Mouse (Mus musculus) kidney, adult 9 months (tissue): ENCODE data around the gene 2410015M20Rik.

Source experiments
- DNase-seq: peaks from one replicate; pipeline ENCODE4 v3.0.0; 2022

The 2410015M20Rik gene

GRCm38 (mm10) chr17:56567370-56567769 lies 42.2 kb downstream of the 2410015M20Rik start:
- DNase-seq: no peak

- no peak for DNase-seq
Measured at GRCm38 (mm10) chr17:56566918-56567317, 42.7 kb downstream of the 2410015M20Rik start.

GRCm38 (mm10) chr17:56566293-56566692 lies 43.3 kb downstream of the 2410015M20Rik start:
- DNase-seq: no peak

- no peak for DNase-seq
Measured at GRCm38 (mm10) chr17:56561866-56562265, 47.7 kb downstream of the 2410015M20Rik start.

GRCm38 (mm10) chr17:56560131-56560530 lies 49.4 kb downstream of the 2410015M20Rik start:
- DNase-seq: no peak

GRCm38 (mm10) chr17:56559386-56559785 lies 50.2 kb downstream of the 2410015M20Rik start:
- DNase-seq: no peak

- DNase-seq: peak; percentile 62
Measured at GRCm38 (mm10) chr17:56558448-56558847, 51.1 kb downstream of the 2410015M20Rik start.
